Mouse (Mus musculus): ENCODE measurements around the gene Pcnx2.

- TF ChIP-seq POLR2AphosphoS2 (IDR thresholded peaks at IDR 0.05; ENCODE audit: low read depth, low read length) (no peak), MYC (IDR thresholded peaks at IDR 0.05; ENCODE audit: low read depth, low read length) (no peak), UBTF (IDR thresholded peaks at IDR 0.05; ENCODE audit: low read depth, low read length) (no peak), CTCF (conservative IDR thresholded peaks at IDR 0.05 in 1 of 2, IDR thresholded peaks at IDR 0.05 in 1 of 2; ENCODE audit: low read depth in 2 of 2, low read length in 2 of 2) (no peak), MAZ (IDR thresholded peaks at IDR 0.05; ENCODE audit: low read depth, low read length) (no peak), RCOR1 (conservative IDR thresholded peaks at IDR 0.05; ENCODE audit: low read depth, low read length) (no peak), GABPA (IDR thresholded peaks at IDR 0.05; ENCODE audit: insufficient replicate concordance, low read depth, low read length) (no peak), MAFK (IDR thresholded peaks at IDR 0.05; ENCODE audit: insufficient replicate concordance, low read length) (no peak), USF1 (IDR thresholded peaks at IDR 0.05; ENCODE audit: low read depth, low read length) (no peak)
Observed at GRCm38 (mm10) chr8:125777478-125778164, 120.5 kb downstream of the Pcnx2 start.
